Mouse (Mus musculus) hindbrain, embryonic 15.5 days (tissue): Measurements from ENCODE around the gene Camta1. TPM values are rescaled to one million over a fixed set of nuclear protein-coding genes. Genes with fewer than 3 reads are reported as not detected.

ENCODE experiments used
- ATAC-seq: fragments of 200-750 bp; cut with Nextera tagmentation; 2 replicates; pipeline ENCODE4 v1.8.0; 2017; ENCODE audit warnings: low read depth, moderate number of reproducible peaks, moderate TSS enrichment; ENCODE audit not compliant: low FRiP score
- H3K27ac ChIP-seq: fragments of 300-500 bp; sonication (generic); replicated peaks from 2 replicates; pipeline ENCODE4 v1.5.1; 2015; ENCODE audit warnings: mild to moderate bottlenecking, inconsistent platforms
- H3K27me3 ChIP-seq: fragments of 300-500 bp; sonication (generic); 2 replicates; pipeline ENCODE4 v1.6.1; 2015; ENCODE audit warnings: control low read depth, inconsistent platforms
- H3K36me3 ChIP-seq: fragments of 300-500 bp; sonication (generic); 2 replicates; pipeline ENCODE4 v1.6.1; 2015; ENCODE audit warnings: control low read depth, inconsistent platforms
- H3K4me1 ChIP-seq: fragments of 300-500 bp; sonication (generic); replicated peaks from 2 replicates; pipeline ENCODE4 v1.6.1; 2015; ENCODE audit warnings: control low read depth, inconsistent platforms
- H3K4me2 ChIP-seq: fragments of 300-500 bp; sonication (generic); 2 replicates; pipeline ENCODE4 v1.6.1; 2015; ENCODE audit warnings: moderate library complexity, mild to moderate bottlenecking, inconsistent platforms
- H3K4me3 ChIP-seq: fragments of 300-500 bp; sonication (generic); 2 replicates; pipeline ENCODE4 v1.5.1; 2015; ENCODE audit warnings: mild to moderate bottlenecking, inconsistent platforms
- H3K9ac ChIP-seq: fragments of 300-500 bp; sonication (generic); 2 replicates; pipeline ENCODE4 v1.6.1; 2015; ENCODE audit warnings: inconsistent platforms
- H3K9me3 ChIP-seq: fragments of 300-500 bp; sonication (generic); 2 replicates; pipeline ENCODE4 v1.6.1; 2016; ENCODE audit warnings: control low read depth, inconsistent platforms
- WGBS: fragments of 180-500 bp; shearing (Covaris S2); methylation state at CpG from one replicate; pipeline ENCODE4 v1.1.7; 2015; 5-methylcytosine and 5-hydroxymethylcytosine counted together
- polyA plus RNA-seq: library from polyadenylated mRNA; unstranded; fragments of >200 nt; fragmentation: Nextera tagmentation; extraction: Ambion mirVana; gene quantifications from 2 replicates; pipeline ENCODE4 v1.2.1, GENCODE M21; 2015

Gene Camta1
- polyA plus RNA-seq, 1 experiment from 2014 or later, result 150 TPM

DNA sequence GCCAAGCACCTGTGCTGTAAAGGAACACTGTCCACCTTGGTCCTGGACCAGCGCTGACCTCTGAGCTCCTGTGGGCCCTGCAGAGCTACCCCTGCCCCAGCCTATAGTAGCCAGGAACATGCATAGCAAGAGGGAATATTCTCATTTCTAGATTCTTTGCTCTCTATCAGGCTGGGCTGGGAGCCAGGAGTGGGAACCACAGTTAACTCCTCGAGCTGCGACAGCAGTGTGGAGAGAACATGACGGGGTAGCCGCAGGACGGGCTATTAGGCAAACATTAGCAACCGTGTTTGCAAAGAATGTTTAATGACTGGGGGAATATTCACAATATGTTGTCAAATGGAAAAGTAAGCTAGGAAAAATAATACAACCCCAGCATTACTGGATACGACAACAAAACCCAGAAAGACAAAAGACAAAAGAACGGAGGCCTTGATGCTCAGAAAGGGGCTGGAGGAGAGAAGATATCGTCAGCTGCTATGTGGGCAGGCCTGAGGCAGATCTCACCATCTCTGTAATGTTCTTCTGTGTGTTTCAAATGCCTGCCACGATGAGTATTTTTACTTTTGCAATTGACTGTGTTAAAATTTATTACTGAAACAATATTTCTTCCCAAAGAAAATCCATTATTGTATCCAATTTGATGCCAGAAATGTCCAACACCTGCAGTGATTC, 133.1 kb downstream of the Camta1 start:
- Histone ChIP-seq H3K4me3 (no peak overlapping the region), H3K4me2 (no peak overlapping the region), H3K9me3 (no peaks in the 10 kb centered on the region), H3K27me3 (no peaks in the 10 kb centered on the region), H3K9ac (no peak overlapping the region), H3K36me3 (no peaks in the 10 kb centered on the region), H3K4me1 (peaks cover 27% of the 10 kb centered on the region), H3K27ac (peak overlapping the region; percentile 51)
- WGBS, result 55% methylated on average over 11 of the region's 11 CpGs
- no peak for ATAC-seq

DNA sequence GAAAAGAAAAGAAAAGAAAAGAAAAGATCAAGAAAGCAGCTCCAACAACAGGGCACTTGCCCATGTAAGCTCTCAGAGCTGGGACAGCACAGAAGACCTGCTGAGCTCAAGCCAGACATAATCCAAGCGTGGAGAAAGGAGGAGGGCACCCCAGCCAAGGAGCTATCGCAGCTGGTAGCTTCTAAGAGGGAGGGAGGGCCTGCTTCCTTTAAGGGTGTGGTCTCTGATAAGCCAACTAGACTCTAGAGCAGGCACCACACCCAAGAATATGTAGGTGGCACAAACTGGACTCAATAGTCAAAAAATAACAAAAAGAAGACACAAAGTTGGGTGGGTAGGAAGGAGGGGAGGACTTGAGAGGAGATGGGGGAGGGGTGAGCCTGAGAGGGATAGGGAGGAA, 135.3 kb downstream of the Camta1 start:
- no peak for ATAC-seq
- Histone ChIP-seq H3K4me3 (no peak overlapping the region), H3K36me3 (no peaks in the 10 kb centered on the region), H3K9me3 (no peaks in the 10 kb centered on the region), H3K27me3 (no peaks in the 10 kb centered on the region), H3K4me1 (peaks cover 23% of the 10 kb centered on the region), H3K27ac (no peak overlapping the region), H3K4me2 (no peak overlapping the region), H3K9ac (no peak overlapping the region)
- 68% methylated on average over 2 of the region's 2 CpGs for WGBS

DNA sequence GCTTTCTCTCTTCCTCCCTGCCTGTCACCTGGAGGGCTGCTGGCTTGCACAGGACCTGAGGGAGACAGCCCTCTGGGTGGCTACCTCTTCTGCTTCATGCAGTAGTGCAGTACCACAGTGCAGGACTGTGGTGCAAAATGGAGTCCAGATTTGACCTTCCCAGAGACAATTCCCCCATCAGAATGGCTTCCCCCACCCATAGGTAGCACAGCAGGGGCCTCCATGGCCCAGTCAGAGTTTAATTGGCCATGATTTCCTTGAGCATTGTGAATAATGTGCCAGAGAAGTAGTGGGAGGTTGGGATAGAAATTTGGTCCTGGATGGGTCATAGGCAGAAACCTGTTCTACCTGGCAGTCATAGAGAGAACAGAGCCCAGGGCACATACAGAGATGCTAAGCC, 136.8 kb downstream of the Camta1 start:
- no peak overlapping the region for H3K27ac ChIP-seq
- no peak overlapping the region for H3K9ac ChIP-seq
- H3K4me1 ChIP-seq, result peaks cover 33% of the 10 kb centered on the region
- no peak overlapping the region for H3K4me3 ChIP-seq
- no peaks in the 10 kb centered on the region for H3K27me3 ChIP-seq
- no peaks in the 10 kb centered on the region for H3K36me3 ChIP-seq
- no peaks in the 10 kb centered on the region for H3K9me3 ChIP-seq
- H3K4me2 ChIP-seq, result no peak overlapping the region
- ATAC-seq, result no peak

GRCm38 (mm10) chr4:151720722-151721467, 140.8 kb downstream of the Camta1 start:
- no peak overlapping the region for H3K9ac ChIP-seq
- no peaks in the 10 kb centered on the region for H3K27me3 ChIP-seq
- H3K36me3 ChIP-seq, result no peaks in the 10 kb centered on the region
- no peaks in the 10 kb centered on the region for H3K9me3 ChIP-seq
- 71% methylated on average over 15 of the region's 15 CpGs for WGBS
- peaks cover 37% of the 10 kb centered on the region for H3K4me1 ChIP-seq
- 0 out of 2 replicates have a peak, but pooled peaks have one; percentile 24 for ATAC-seq
- H3K4me2 ChIP-seq, result no peak overlapping the region
- H3K4me3 ChIP-seq, result no peak overlapping the region
- peak overlapping the region; percentile 27; the same call in 1 of the 2 replicates for H3K27ac ChIP-seq

GRCm38 (mm10) chr4:151718866-151719475, 142.7 kb downstream of the Camta1 start:
- 44% methylated on average over 21 of the region's 21 CpGs for whole genome bisulfite sequencing
- H3K9me3 ChIP-seq, result no peaks in the 10 kb centered on the region
- H3K9ac ChIP-seq, result no peak overlapping the region
- ATAC-seq, result no peak
- H3K27me3 ChIP-seq, result no peaks in the 10 kb centered on the region
- no peak overlapping the region for H3K4me2 ChIP-seq
- H3K4me3 ChIP-seq, result no peak overlapping the region
- H3K36me3 ChIP-seq, result no peaks in the 10 kb centered on the region
- H3K4me1 ChIP-seq, result peaks cover 35% of the 10 kb centered on the region
- H3K27ac ChIP-seq, result no peak overlapping the region

GRCm38 (mm10) chr4:151717864-151718263, 143.8 kb downstream of the Camta1 start:
- no peaks in the 10 kb centered on the region for H3K27me3 ChIP-seq
- peak overlapping the region; percentile 45; the same call in 1 of the 2 replicates for H3K27ac ChIP-seq
- peaks cover 45% of the 10 kb centered on the region for H3K4me1 ChIP-seq
- no peaks in the 10 kb centered on the region for H3K36me3 ChIP-seq
- no peak overlapping the region for H3K4me3 ChIP-seq
- no peaks in the 10 kb centered on the region for H3K9me3 ChIP-seq
- 67% methylated on average over 7 of the region's 7 CpGs for WGBS
- ATAC-seq, result no peak
- no peak overlapping the region for H3K9ac ChIP-seq
- H3K4me2 ChIP-seq, result no peak overlapping the region

DNA sequence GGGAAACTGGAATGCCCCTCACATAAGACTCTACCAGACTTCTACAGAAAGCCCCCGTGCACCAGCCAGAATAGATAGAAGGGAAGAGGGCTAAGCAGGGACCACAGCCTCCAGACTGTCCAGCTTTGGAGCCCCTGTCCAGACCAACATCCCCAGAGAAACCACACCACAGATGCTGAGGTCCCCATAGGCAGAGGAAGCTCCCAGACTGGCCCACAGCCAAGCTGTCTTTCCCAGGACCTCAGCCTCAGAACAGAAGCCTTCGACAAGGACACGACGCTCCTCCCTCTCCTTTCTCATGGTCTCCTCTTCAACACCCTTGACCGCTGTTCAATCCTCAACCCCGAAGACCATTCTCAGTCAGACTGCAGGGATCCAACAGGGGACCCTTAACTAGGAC, 148.0 kb downstream of the Camta1 start:
- H3K9me3 ChIP-seq, result no peaks in the 10 kb centered on the region
- H3K36me3 ChIP-seq, result no peaks in the 10 kb centered on the region
- peaks cover 29% of the 10 kb centered on the region for H3K4me1 ChIP-seq
- no peak overlapping the region for H3K4me3 ChIP-seq
- no peak overlapping the region for H3K4me2 ChIP-seq
- no peaks in the 10 kb centered on the region for H3K27me3 ChIP-seq
- no peak for ATAC-seq
- no peak overlapping the region for H3K9ac ChIP-seq
- 77% methylated on average over 6 of the region's 6 CpGs for WGBS
- no peak overlapping the region; the same call in 1 of the 2 replicates for H3K27ac ChIP-seq

DNA sequence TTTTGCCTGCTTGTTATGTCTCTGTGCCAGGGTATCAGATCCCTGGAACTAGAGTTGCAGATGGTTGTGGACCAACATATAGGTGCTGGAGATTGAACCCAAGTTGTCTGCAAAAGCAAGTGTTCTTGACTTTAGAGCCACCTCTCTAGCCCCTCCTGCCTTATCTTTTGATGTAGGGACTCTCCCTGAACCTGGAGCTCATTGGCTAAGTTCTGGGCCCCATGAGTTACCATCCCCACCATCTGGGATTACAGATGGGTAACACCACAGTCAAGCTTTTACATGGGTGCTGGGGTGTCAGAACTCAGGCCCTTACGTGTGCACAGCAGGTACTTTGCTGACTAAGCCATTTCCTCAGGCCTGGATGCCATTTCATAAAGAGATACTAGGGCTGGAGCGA, 150.3 kb downstream of the Camta1 start:
- ATAC-seq, result no peak
- Histone ChIP-seq H3K4me3 (no peak overlapping the region), H3K9me3 (no peaks in the 10 kb centered on the region), H3K27me3 (no peaks in the 10 kb centered on the region), H3K4me1 (peaks cover 29% of the 10 kb centered on the region), H3K27ac (no peak overlapping the region), H3K36me3 (no peaks in the 10 kb centered on the region), H3K4me2 (no peak overlapping the region), H3K9ac (no peak overlapping the region)
- WGBS, result 85% methylated on average over 2 of the region's 2 CpGs

DNA sequence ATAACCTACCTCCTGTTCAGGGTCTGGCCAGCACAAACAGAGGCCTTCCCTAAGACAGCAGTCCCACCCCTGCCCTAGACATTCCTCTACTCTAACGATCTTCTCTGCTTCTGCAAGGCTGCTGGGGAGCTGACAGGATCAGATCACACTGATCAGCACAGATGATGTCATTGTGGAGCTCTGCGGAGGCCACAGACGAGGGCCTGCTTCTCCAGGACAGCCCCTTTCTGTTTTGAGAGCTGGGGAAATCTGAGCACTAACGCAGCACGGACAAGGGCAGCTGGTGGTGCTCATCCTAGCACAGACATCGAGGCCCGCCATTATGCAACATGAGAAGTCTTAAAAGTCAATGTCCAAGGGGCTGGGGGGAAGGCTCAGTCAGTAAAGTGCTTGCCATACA, 151.2 kb downstream of the Camta1 start:
- 49% methylated on average over 7 of the region's 7 CpGs for WGBS
- Histone ChIP-seq H3K27ac (no peak overlapping the region), H3K9ac (no peak overlapping the region)

GRCm38 (mm10) chr4:151709269-151709668, 152.4 kb downstream of the Camta1 start:
- WGBS, result 81% methylated on average over 8 of the region's 8 CpGs
- H3K27me3 ChIP-seq, result no peaks in the 10 kb centered on the region
- H3K4me1 ChIP-seq, result peaks cover 31% of the 10 kb centered on the region
- no peak for ATAC-seq
- no peaks in the 10 kb centered on the region for H3K36me3 ChIP-seq
- H3K4me3 ChIP-seq, result no peak overlapping the region
- H3K27ac ChIP-seq, result no peak overlapping the region
- no peak overlapping the region for H3K9ac ChIP-seq
- H3K9me3 ChIP-seq, result no peaks in the 10 kb centered on the region
- H3K4me2 ChIP-seq, result no peak overlapping the region

More for the DNA sequence above, 151.2 kb downstream of the Camta1 start:
- H3K4me2 ChIP-seq, result no peak overlapping the region
- H3K9me3 ChIP-seq, result no peaks in the 10 kb centered on the region
- no peaks in the 10 kb centered on the region for H3K27me3 ChIP-seq
- no peaks in the 10 kb centered on the region for H3K36me3 ChIP-seq
- H3K4me1 ChIP-seq, result peaks cover 29% of the 10 kb centered on the region
- no peak overlapping the region for H3K4me3 ChIP-seq
- ATAC-seq, result no peak

DNA sequence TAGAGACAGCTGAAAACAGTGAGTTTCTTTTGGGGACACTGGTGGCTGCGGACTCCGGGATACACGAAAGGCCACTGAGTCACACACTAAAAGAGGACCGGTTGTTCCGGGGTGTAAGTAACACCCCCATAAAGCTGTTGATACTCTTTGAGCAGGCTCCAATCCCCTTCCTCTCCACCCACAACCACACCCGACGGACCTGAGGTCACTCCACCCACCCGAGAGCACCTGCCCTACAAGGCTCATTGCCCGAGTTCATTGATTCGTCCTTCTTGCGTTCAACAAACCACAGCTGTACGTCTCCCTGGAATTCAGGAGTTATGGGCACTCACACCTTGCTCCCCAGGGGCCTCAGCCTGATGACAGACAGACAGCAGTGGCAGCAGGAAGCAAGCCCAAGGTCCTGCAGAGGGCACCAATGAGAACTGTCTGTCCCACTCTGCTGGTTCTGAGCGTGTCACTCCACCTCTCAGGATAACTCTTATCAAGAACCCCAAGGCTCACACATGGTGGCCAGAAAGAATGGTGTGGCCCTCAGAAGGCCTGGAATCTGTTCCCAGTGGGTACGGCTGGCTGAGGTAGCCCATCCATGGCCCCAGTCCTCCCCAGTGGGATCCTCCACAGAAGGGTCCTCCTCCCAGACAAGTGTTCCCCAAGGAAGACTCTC, 158.5 kb downstream of the Camta1 start:
- Histone ChIP-seq H3K27ac (no peak overlapping the region), H3K27me3 (no peaks in the 10 kb centered on the region), H3K9me3 (no peaks in the 10 kb centered on the region), H3K4me2 (no peak overlapping the region), H3K9ac (no peak overlapping the region), H3K36me3 (no peaks in the 10 kb centered on the region), H3K4me3 (no peak overlapping the region), H3K4me1 (peaks cover 16% of the 10 kb centered on the region)
- 94% methylated on average over 14 of the region's 14 CpGs for WGBS
- ATAC-seq, result no peak

DNA sequence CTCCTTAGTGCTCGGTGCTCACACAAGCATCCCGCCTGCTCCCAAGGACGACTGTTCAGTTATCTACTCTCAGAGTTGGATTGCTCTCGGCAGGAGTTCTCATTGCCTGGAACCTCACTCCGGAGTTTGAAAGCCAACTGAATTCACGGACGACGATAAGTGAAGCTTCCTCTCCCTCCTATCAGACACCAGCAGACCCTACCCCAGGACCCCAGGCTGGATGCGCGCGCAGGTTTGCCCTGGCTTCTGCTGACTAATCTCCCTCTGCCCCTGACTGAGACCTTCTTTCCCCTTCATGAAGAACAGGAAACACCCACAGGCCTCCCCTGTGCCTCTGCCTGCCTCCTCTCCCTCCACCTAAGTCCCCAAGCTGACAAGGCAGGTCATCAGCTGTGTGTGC, 159.2 kb downstream of the Camta1 start:
- H3K27me3 ChIP-seq, result no peaks in the 10 kb centered on the region
- H3K4me3 ChIP-seq, result no peak overlapping the region
- ATAC-seq, result no peak
- H3K4me2 ChIP-seq, result no peak overlapping the region
- no peaks in the 10 kb centered on the region for H3K9me3 ChIP-seq
- peaks cover 16% of the 10 kb centered on the region for H3K4me1 ChIP-seq
- no peak overlapping the region for H3K9ac ChIP-seq
- H3K27ac ChIP-seq, result no peak overlapping the region
- H3K36me3 ChIP-seq, result no peaks in the 10 kb centered on the region
- WGBS, result 76% methylated on average over 11 of the region's 11 CpGs
